Mouse (Mus musculus) small intestine, adult 10 weeks (tissue): ENCODE data around the gene Cog8. TPM values are rescaled to one million over a fixed set of nuclear protein-coding genes. Genes with fewer than 3 reads are reported as not detected.

Source experiments
- polyA plus RNA-seq: library from polyadenylated mRNA; stranded (reverse); fragments of 350-450 nt; fragmentation: Illumina TruSeq; extraction: RNeasy Lipid Tissue Mini Kit (QIAGEN cat#74804); gene quantifications from one replicate; pipeline ENCODE4 v1.2.3, GENCODE M21; 2014; ENCODE audit warnings: low replicate concordance

Gene Cog8
- polyA plus RNA-seq: 12.4 TPM

DNA sequence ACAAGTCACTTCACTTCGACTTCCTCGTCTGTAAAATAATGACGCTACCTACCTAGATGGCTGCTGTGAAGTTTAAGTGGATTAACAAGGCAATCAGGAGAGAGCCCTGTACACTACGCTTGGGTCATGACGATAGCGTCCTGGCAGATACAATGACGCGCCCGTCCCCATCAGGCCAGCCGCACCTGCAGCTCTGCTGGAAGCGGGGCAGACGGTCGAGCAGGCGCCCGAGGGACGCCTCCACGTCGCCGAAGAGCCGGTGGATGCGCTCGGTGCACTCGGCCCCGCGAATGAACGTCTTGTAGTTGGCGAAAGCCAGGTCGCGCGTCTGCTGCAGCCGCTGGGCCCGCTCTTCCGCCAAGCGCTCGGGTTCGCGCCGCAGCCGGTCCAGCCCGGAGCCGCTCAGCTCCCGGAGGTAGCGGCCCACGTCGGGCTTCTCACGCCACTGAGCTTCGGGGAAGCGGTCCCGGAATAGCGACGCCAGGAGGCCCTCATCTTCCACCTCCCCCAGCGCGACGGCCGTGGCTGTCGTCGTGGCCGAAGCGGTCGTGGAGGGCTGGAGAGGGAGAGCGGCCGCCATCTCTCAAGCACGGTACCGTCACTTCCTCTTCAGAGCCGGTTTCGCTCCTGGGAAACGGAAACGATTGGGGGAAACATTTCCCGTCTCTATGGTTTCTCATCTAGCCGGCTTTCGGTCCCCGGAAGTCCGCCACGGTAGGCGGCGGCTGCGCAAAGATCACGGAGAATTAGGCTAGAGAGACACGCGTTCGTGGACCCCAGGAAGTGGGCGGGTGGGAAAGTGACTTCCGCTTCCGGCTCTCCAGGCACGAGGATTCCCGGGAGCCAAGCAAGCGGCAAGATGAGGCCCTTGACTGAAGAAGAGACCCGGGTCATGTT, at the start of gene Cog8, which contains the start of gene Nip7:
Gene Cog8 (minus strand): TSS at position 614 of the 897 bp plus-strand sequence.
Gene Nip7 (plus strand): TSS at position 802 of the 897 bp plus-strand sequence.

GRCm38 (mm10) chr8:107096366-107097036, 40.0 kb upstream of the Cog8 start, which contains the start of gene Terf2:
Gene Terf2 (minus strand): TSS chr8:107096547.

GRCm38 (mm10) chr8:107065511-107066496, 9.3 kb upstream of the Cog8 start, which contains the start of gene Tmed6:
Gene Tmed6 (minus strand): TSS chr8:107065644.

GRCm38 (mm10) chr8:107048061-107048941, 8.2 kb downstream of the Cog8 start, which contains the start of gene Pdf:
Gene Pdf (minus strand): TSS chr8:107048614.

DNA sequence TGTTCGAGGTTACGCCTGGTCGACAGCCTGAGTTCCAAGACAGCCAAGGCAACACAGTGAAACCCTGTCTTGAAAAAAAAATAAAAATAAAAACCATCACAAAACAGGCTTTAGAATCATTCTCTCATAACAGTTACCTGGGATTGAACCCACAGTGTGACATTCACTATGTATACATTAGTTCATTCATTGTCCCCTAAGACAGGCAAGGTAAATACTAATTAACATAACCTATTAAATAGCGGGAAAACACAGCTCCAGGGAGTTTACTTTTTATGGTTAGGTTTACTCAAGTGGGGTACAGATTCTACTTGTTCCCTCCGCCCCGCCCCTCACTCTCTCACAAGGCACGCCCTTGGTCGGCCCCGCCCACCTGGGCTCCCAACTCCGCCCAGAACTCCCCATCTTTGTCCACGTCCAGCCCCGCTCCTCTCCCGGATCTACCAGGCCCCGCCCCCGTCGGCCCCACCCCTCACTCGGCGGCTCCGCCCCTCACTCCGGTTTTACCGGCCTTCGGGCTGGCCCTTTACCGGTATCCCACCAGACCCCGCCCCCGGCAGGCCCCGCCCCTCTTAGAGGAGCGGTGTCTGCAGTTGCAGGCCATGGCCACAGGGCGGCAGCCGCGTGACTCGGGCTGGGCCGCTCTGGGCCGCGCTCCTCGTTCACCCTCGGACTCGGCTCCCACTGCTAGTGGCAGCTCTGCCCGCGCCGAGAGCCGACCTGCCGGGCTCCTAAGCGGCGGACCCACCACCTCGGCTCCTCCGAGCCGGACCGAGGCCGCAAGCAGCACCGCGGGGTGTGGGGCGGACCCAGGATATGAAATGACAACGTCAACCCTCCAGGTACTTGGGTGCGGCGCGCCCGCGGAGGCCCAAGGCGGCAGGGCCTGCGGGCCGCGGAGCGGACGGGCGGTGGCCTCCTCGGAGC, 25.6 kb downstream of the Cog8 start, which contains the start of gene Vps4a:
Gene Vps4a (plus strand): TSS at position 573 of the 927 bp plus-strand sequence.

Other genes with a start within 250 kb of the Cog8 start
- 0.41 TPM for gene Has3, start 186.4 kb downstream of the Cog8 start, polyA plus RNA-seq
- 11.0 TPM for gene Utp4, start 163.1 kb downstream of the Cog8 start, polyA plus RNA-seq
- gene Sntb2, start 120.9 kb downstream of the Cog8 start, polyA plus RNA-seq: 8.1 TPM
- gene Vps4a, start 25.5 kb downstream of the Cog8 start, polyA plus RNA-seq: 20.2 TPM
- gene Pdf, start 8.1 kb downstream of the Cog8 start, polyA plus RNA-seq: 35.7 TPM
- gene Nip7, start 188 bp upstream of the Cog8 start, polyA plus RNA-seq: 6.6 TPM
- 18.9 TPM for gene Tmed6, start 9.0 kb upstream of the Cog8 start, polyA plus RNA-seq
- 19.6 TPM for gene Terf2, start 39.9 kb upstream of the Cog8 start, polyA plus RNA-seq
- 701 TPM for gene Cyb5b, start 94.0 kb upstream of the Cog8 start, polyA plus RNA-seq
- gene Nfat5, start 236.8 kb upstream of the Cog8 start, polyA plus RNA-seq: 77.4 TPM